Mouse (Mus musculus) T-helper 2 cell (primary cell): Measurements from ENCODE around the gene Msto1.
"Not testable (repeated sequence)": the region's sequence is repeated elsewhere in the genome, so short reads cannot be mapped to it uniquely, and the experiment has no call there.

ENCODE experiments used
- in situ Hi-C: fragments of 300-600 bp; cut with MboI, MseI; formaldehyde crosslinking; loops from one replicate; pipeline ENCODE4 v1.15.1; 2025; ENCODE audit warnings: high pct_unique_total_duplicates

Gene Msto1

DNA sequence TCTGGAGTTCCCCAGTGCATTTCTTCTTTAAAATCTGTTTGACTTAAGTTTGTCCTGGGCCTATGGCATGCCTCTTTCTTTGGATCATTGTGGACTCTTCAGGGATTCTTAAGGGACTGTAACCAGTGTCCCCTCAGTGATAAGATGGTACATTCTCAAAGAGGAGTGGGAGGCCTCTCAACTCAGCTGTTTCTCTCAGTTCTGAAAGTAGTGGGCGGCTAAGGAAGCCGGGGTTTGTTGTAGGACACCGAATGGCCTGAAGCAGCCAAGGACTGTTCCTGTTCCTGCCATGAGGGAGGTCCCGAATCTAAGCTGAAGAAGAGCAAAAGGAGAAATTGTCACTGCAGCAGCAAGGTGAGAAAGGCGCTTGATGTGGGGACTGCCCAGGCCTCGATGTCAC lies 8.6 kb downstream of the Msto1 start:
- in situ Hi-C loops: no loop called here

DNA sequence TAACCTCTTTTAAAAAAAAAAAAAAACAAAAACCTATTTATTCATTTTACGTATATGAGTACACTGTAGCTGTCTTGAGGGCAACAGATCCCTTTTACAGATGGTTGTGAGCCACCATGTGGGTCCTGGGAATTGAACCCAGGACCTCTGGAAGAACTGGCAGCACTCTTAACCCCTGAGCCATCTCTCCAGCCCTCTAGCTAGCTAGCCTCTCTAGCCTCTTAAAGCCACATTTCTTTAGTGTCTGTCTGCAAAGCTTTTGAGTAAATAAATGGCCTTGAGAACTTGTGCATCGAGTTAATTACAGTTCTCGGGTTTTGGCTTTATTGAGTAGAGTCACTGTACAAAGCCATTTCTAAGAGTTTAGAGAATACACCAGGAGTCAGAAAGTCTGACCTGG lies 9.0 kb downstream of the Msto1 start:
- in situ Hi-C loops: no loop called here

DNA sequence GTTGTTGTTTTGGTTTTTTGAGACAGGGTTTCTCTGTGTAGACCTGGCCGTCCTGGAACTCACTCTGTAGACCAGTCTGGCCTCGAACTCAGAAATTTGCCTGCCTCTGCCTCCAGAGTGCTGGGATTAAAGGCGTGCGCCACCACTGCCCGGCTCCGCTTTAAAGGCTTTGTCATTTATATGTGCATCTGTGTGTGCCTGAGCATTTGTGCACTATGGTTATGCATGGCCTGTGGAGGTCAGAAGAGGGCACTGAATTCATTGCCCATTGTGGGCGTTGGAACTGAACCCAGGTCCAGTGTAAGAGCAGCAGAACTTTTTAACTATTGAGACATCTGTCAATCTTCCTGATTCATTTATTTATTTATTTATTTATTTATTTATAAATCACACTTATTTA lies 20.8 kb downstream of the Msto1 start:
- in situ Hi-C loops: loop anchor here (5.0 kb wide), 1 partner anchor 81 kb away; no protein-coding TSS in a partner anchor

DNA sequence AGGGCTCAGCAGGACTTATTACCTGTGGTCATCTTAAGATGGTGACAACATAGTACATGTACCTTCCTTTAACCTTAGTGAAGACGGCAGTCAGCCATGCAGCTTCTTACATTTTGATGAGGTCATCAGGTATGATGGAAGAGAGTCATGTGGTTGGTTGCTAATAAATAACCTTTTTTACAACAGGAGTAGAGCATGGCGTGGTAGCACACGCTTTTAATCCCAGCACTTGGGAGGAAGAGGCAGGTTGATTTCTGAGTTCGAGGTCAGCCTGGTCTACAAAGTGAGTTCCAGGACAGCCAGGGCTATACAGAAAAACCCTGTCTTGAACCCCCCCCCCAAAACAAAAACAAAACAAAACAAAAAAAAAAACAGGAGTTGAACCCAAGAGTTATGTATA lies 31.3 kb downstream of the Msto1 start:
- in situ Hi-C loops: not testable (repeated sequence)

DNA sequence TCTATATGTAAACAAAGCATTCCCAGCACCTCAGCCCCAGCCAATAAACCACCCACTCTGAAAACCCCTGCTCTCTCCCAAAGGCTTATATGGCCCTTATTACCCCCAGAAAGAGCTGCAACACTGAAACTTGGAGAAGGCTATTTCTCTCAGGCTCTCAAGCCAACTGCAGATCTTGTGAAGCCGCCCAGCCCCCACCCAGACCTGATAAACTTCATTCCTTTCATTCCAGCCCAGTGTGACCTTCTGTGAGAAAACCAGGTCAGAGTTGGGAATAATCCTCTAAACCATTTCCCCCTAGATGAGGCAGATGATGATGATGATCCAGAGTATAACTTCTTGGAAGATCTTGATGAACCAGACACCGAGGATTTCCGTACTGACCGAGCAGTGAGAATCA lies 45.4 kb downstream of the Msto1 start:
- in situ Hi-C loops: loop anchor here (5.0 to 25.0 kb wide), 2 partner anchors 81 to 556 kb away; no protein-coding TSS in a partner anchor

DNA sequence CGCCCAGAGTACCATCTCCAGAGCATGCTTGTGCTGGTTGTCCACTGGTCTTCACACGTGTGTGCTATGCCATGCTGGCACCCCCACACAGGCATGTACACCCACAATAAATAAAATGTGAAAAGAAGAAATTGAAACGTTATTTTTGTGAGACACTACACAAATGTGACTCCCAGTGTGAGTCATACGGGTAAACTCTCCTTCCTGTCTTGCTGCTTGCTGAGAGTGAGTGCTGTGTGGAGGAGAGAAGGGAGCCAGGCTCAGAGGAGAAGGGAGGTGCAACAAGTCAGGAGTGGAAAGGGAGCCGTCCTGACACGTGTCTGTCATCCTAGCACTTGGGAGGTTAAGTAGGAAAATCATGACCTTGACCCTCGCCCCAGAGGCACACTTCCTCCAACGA lies 46.6 kb downstream of the Msto1 start:
- in situ Hi-C loops: loop anchor here (5.0 to 25.0 kb wide), 2 partner anchors 80 to 555 kb away; no protein-coding TSS in a partner anchor

DNA sequence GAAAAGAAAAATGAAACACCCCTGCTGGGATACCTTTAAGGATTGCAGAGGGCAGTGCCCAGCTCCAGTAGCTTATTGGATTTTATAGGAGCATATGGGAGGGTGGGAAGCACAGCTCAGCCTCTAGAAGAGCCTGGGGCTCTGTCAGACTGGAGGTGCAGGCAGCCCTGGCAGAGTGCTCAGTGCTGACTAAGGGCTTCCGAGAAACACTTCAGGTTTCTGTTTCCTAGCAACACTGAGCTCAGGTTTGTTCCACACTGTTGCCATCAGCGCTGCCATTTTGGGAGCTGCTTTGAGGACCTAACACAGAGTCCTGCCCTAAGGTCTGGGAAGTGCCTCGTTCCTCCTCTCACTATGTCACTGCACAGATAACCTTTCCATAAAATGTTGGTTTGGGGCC lies 47.1 kb downstream of the Msto1 start:
- in situ Hi-C loops: loop anchor here (5.0 to 25.0 kb wide), 2 partner anchors 79 to 554 kb away; no protein-coding TSS in a partner anchor

DNA sequence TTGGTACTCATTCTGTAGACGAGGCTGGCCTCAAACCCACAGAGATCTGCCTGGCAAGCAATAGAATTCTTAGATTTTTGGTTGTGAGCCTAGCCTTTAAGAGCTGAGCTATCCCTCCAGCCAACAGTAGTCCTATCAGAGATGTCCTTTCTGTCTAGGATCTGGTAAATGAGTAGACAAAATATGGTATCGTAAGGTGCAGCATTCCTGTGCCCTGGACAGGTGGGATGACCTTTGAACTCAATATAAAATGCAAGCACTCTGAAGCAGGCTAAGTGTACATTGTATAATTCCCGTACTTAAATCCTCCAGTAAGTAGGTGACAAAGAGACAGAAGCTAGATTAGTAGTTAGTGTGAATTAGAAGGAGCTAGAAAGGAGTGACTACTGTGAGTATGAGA lies 51.7 kb downstream of the Msto1 start:
- in situ Hi-C loops: loop anchor here (25.0 kb wide), 1 partner anchor 550 kb away; no protein-coding TSS in a partner anchor

DNA sequence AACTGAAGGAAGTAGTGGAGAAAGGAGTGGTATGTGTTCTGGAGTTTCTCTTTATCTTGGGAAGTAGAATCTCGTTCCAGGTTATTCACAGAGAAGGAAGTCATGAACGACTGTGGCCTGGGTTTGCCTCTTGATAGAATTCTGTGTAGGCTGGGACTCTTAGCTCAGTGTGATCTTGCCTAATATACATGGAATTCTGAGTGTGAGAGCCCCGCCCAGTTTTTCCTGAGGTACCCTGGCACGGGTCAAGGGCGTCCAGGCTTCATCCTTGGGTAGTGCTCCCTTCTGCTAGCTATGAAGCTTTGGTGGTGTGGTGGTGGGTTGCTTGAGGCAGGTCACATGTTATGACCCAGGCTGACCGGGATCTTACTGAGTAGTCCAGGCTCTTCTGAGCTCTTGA lies 58.0 kb downstream of the Msto1 start:
- in situ Hi-C loops: loop anchor here (25.0 kb wide), 1 partner anchor 544 kb away; no protein-coding TSS in a partner anchor
